Mouse (Mus musculus) lung, adult 2 months (tissue): ENCODE data around the gene Snapin.

Source experiments
- CTCF ChIP-seq: fragments of 200-500 bp; IDR thresholded peaks from 2 replicates; pipeline ENCODE4 v1.5.1; 2011; ENCODE audit warnings: mild to moderate bottlenecking, low read length, control low read depth; ENCODE audit not compliant: insufficient read depth
- POLR2A ChIP-seq: fragments of 200-500 bp; IDR thresholded peaks from 2 replicates; pipeline ENCODE4 v1.6.1; 2011; ENCODE audit warnings: low read depth, mild to moderate bottlenecking, control low read depth, low read length, borderline replicate concordance; ENCODE audit errors: extremely low read depth

- TF ChIP-seq CTCF (no peak), POLR2A (peak; percentile 68; the same call in 1 of the 2 replicates)
These were observed 26.2 kb downstream of the Snapin start for GRCm38 (mm10) chr3:90464552-90465080.
